Mouse (Mus musculus) hindbrain, postnatal 0 days (tissue): ENCODE data around the gene Inpp5k. TPM values are rescaled to one million over a fixed set of nuclear protein-coding genes. Genes with fewer than 3 reads are reported as not detected.

Experiments used
- ATAC-seq: fragments of 200-750 bp; cut with Nextera tagmentation; 2 replicates; pipeline ENCODE4 v1.8.0; 2017; ENCODE audit warnings: mild to moderate bottlenecking, moderate TSS enrichment, moderate library complexity
- DNase-seq: peaks from one replicate; pipeline ENCODE4 v3.0.0-alpha.2; 2015; ENCODE audit warnings: low spot score
- H3K27ac ChIP-seq: fragments of 300-500 bp; sonication (generic); 2 replicates; pipeline ENCODE4 v1.5.1; 2014; ENCODE audit warnings: mild to moderate bottlenecking
- H3K27me3 ChIP-seq: fragments of 300-500 bp; sonication (generic); 2 replicates; pipeline ENCODE4 v1.6.1; 2014; ENCODE audit warnings: low read length, mixed read lengths; ENCODE audit not compliant: insufficient read depth
- H3K36me3 ChIP-seq: fragments of 300-500 bp; sonication (generic); 2 replicates; pipeline ENCODE4 v1.6.1; 2014; ENCODE audit warnings: low read length, mixed read lengths; ENCODE audit not compliant: insufficient read depth
- H3K4me1 ChIP-seq: fragments of 300-500 bp; sonication (generic); 2 replicates; pipeline ENCODE4 v1.6.1; 2014; ENCODE audit warnings: antibody characterized with exemption, low read length, mixed read lengths; ENCODE audit not compliant: insufficient read depth
- H3K4me2 ChIP-seq: fragments of 300-500 bp; sonication (generic); 2 replicates; pipeline ENCODE4 v1.6.1; 2014; ENCODE audit warnings: low read depth, mild to moderate bottlenecking, low read length, moderate library complexity, mixed read lengths
- H3K4me3 ChIP-seq: fragments of 300-500 bp; sonication (generic); 2 replicates; pipeline ENCODE4 v1.5.1; 2014; ENCODE audit warnings: low read length
- H3K9ac ChIP-seq: fragments of 300-500 bp; sonication (generic); replicated peaks from 2 replicates; pipeline ENCODE4 v1.6.1; 2014; ENCODE audit warnings: mild to moderate bottlenecking, low read length, moderate library complexity, mixed read lengths
- H3K9me3 ChIP-seq: fragments of 300-500 bp; sonication (generic); 2 replicates; pipeline ENCODE4 v1.6.1; 2016; ENCODE audit warnings: low read length, mixed read lengths
- CTCF ChIP-seq: IDR thresholded peaks from 2 replicates; pipeline ENCODE4 v1.5.1; 2016; ENCODE audit warnings: antibody characterized with exemption, control low read depth, low read depth
- WGBS: fragments of 180-500 bp; shearing (Covaris S2); extraction: QIAGEN DNeasy Blood & Tissue Kit; methylation state at CpG from one replicate; pipeline ENCODE4 v1.1.7; 2014; 5-methylcytosine and 5-hydroxymethylcytosine counted together
- polyA plus RNA-seq: library from polyadenylated mRNA; unstranded; fragments of >200 nt; fragmentation: Nextera tagmentation; extraction: Ambion mirVana; gene quantifications from 2 replicates; pipeline ENCODE4 v1.2.1, GENCODE M21; 2015
- total RNA-seq: library from RNA; depleted of rRNA; stranded (reverse); fragments of >200 nt; gene quantifications from 2 replicates; pipeline ENCODE4 v1.2.3, GENCODE M21; 2014

The Inpp5k gene
- total and polyA plus RNA-seq, 2 experiments from 2014 or later: 43.9 to 52.1 TPM

DNA sequence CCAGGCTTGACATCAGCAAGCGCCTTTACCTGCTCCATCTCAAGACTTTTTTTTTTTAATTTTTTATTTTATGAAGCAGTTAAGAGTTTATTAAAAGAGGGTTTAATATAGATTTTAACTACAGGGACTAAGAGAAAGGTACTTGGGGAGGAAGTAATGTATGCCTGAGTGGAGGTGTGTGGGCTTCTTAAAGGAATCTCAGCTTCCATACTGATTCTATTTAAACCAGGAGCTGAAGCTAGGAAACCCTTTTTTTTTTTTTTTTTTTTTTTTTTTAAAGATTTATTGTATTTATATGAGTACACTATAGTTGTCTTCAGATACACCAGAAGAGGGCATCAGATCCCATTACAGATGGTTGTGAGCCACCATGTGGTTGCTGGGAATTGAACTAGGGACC lies 16.0 kb upstream of the Inpp5k start:
- no peak overlapping the region for H3K4me3 ChIP-seq
- no peak overlapping the region for H3K27ac ChIP-seq
- H3K27me3 ChIP-seq: no peaks in the 10 kb centered on the region
- 100% methylated on average over 1 of the region's 1 CpGs for WGBS
- H3K36me3 ChIP-seq: peaks cover 28% of the 10 kb centered on the region
- H3K4me1 ChIP-seq: no peaks in the 10 kb centered on the region
- no peaks in the 10 kb centered on the region for H3K9me3 ChIP-seq
- H3K9ac ChIP-seq: no peak overlapping the region
- H3K4me2 ChIP-seq: no peak overlapping the region
- ATAC-seq (no peak), DNase-seq (no peak)
- no peak for TF ChIP-seq CTCF

DNA sequence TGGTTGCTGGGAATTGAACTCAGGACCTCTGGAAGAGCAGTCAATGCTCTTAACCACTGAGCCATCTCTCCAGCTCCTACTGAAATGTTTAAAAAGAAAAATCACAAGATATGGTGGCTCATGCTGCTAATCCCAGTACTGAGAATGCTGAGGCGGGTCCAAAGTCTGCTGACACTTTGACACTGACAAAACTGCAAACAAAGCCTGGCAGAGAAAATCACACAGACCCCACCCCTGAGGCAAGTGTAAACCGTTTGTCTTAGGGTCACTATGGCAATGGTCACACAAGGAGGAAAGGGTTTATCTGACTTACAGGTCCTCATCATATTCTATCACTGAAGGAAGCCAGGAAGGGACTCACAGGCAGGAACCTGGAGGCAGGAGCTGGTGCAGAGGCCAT lies 15.2 kb upstream of the Inpp5k start:
- 92% methylated on average over 2 of the region's 2 CpGs for WGBS
- H3K36me3 ChIP-seq: peaks cover 27% of the 10 kb centered on the region
- ATAC-seq: no peak

DNA sequence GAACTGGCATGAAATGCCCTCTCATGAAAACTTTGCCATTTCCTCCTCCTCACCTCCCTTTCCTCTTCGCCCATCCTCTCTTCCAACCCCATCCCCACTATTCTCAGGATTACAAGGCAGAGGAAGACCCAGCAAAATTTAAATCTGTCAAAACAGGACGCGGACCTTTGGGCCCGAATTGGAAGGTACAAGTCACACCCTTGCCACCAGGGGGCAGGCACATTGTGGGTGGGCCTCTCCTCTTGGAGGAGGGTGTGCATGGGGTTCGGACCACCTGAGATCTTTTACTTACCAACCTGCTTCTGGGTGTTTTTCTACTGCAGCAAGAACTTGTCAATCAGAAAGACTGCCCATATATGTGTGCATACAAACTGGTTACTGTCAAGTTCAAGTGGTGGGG lies 11.7 kb upstream of the Inpp5k start:
- Histone ChIP-seq H3K4me3 (no peak overlapping the region), H3K27me3 (no peaks in the 10 kb centered on the region), H3K4me1 (no peaks in the 10 kb centered on the region), H3K4me2 (no peak overlapping the region), H3K36me3 (peaks cover 40% of the 10 kb centered on the region), H3K9ac (no peak overlapping the region), H3K27ac (no peak overlapping the region), H3K9me3 (no peaks in the 10 kb centered on the region)
- 83% methylated on average over 5 of the region's 5 CpGs for WGBS
- ATAC-seq (no peak), DNase-seq (no peak)
- TF ChIP-seq CTCF: peak; percentile 52

More for the DNA sequence above, 15.2 kb upstream of the Inpp5k start:
- no peak for TF ChIP-seq CTCF
- Histone ChIP-seq H3K4me2 (no peak overlapping the region), H3K9me3 (no peaks in the 10 kb centered on the region), H3K27me3 (no peaks in the 10 kb centered on the region), H3K9ac (no peak overlapping the region), H3K4me1 (no peaks in the 10 kb centered on the region), H3K27ac (no peak overlapping the region), H3K4me3 (no peak overlapping the region)
- DNase-seq: no peak

DNA sequence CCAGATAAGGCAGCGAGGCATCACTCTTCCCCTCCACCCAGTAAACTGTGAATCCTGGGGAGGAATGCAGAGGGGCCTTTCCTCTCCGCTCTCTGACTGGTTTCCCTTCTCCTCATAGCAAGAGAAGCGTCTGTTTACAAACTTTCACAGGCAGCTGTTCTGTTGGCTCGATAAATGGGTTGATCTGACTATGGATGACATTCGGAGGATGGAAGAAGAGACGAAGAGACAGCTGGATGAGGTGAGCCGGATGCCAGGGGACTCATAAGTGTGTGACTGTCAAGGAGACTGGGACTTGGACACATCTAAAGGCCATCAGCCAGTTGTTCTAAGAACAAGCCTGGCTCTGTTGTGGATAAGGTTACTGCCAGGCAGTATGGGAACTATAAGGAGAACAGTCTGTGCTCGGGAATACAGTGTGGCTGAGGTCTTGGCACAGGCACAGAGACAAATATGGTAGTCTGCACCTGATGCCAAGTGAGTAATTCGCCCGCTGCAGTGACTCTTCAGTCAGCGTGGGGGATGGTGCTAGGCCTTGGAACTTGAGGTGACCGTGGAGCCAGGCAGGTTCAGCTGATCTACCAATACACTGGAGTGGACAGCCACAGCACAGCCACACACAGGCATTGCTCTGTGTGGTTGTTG lies 10.5 kb upstream of the Inpp5k start:
- DNase-seq (peak; percentile 5), ATAC-seq (no peak)
- no peaks in the 10 kb centered on the region for H3K27me3 ChIP-seq
- H3K4me2 ChIP-seq: no peak overlapping the region
- H3K4me3 ChIP-seq: no peak overlapping the region
- H3K36me3 ChIP-seq: peaks cover 43% of the 10 kb centered on the region
- WGBS: 85% methylated on average over 12 of the region's 12 CpGs
- no peak overlapping the region for H3K9ac ChIP-seq
- TF ChIP-seq CTCF: no peak
- H3K4me1 ChIP-seq: no peaks in the 10 kb centered on the region
- 0 out of 2 replicates have a peak overlapping the region, but pooled peaks have one; percentile 41 for H3K27ac ChIP-seq
- no peaks in the 10 kb centered on the region for H3K9me3 ChIP-seq

- peaks cover 54% of the 10 kb centered on the region for H3K36me3 ChIP-seq
Observed at GRCm38 (mm10) chr11:75621426-75621825, 9.4 kb upstream of the Inpp5k start.

DNA sequence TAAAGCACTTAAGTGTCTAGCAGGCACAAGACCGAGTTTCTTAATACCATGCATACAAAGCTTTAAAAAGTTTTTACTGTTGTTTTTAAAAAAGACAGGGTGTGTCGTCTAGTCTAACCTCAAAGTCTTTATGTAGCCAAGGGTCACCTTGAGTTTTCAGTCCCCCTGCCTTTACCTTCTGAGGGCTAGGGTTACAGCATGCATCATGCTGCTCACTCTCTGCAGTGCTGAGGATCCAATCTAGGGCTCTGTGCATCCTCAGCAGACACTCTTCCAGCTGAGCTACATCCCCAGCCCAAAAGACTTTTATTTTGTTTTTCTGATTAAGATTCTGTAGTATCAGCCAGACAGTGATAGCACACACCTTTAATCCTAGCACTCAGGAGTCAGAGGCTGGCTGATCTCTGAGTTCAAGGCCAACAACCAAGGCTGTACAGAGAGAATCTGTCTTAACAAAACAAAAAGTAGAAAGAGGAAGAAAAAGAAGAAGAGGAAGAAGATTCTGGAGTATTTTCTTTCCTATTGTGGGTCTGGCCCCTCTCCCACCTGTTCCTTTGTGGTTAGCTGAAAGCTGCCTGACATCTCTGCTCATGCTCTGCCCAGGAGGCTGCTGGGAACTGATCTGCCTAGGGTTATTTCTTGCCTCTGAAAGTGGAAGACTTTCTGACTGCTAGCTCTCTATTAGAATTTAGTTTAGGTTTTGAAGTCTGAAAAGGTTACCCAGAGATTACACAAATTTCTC lies 8.0 kb upstream of the Inpp5k start:
- Histone ChIP-seq H3K4me2 (no peak overlapping the region), H3K9ac (no peak overlapping the region), H3K27ac (no peak overlapping the region), H3K4me1 (no peaks in the 10 kb centered on the region), H3K27me3 (no peaks in the 10 kb centered on the region), H3K4me3 (no peak overlapping the region), H3K9me3 (no peaks in the 10 kb centered on the region), H3K36me3 (peaks cover 62% of the 10 kb centered on the region)
- DNase-seq (no peak), ATAC-seq (no peak)
- no peak for TF ChIP-seq CTCF
- WGBS: 92% methylated on average over 2 of the region's 2 CpGs

More at GRCm38 (mm10) chr11:75621426-75621825, 9.4 kb upstream of the Inpp5k start:
- no peak for ATAC-seq
- Histone ChIP-seq H3K9ac (no peak overlapping the region), H3K27me3 (no peaks in the 10 kb centered on the region), H3K4me1 (no peaks in the 10 kb centered on the region), H3K27ac (no peak overlapping the region), H3K4me2 (no peak overlapping the region), H3K9me3 (no peaks in the 10 kb centered on the region), H3K4me3 (no peak overlapping the region)
- no peak for DNase-seq
- 92% methylated on average over 2 of the region's 2 CpGs for WGBS
- no peak for TF ChIP-seq CTCF

DNA sequence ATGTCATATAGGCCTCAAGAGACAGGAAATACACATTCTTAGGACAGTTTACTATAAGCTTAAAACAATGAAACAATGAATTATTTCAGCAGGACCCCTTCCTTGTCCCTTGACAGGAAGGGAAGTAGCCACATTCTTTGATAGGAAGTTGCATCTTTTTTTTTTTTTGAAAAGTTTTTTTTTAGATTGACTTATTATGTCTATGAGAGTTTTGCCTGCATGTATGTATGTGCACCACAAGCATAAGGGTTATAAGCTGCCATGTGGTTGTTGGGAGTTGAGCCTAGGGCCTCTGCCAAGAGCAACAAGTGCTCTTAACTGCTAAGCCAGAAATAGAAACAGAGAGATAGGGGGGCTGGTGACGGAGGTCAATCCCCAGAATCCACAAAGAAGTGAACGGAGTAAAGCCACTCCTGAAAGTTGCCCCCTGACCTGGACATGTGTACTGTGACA lies 6.7 kb upstream of the Inpp5k start:
- ATAC-seq: no peak
- H3K9ac ChIP-seq: no peak overlapping the region
- no peak overlapping the region for H3K4me3 ChIP-seq
- 76% methylated on average over 2 of the region's 2 CpGs for WGBS
- H3K4me1 ChIP-seq: no peaks in the 10 kb centered on the region
- H3K9me3 ChIP-seq: no peaks in the 10 kb centered on the region
- H3K36me3 ChIP-seq: peaks cover 62% of the 10 kb centered on the region
- 0 out of 2 replicates have a peak overlapping the region, but pooled peaks have one; percentile 6 for H3K27ac ChIP-seq
- no peak for DNase-seq
- H3K4me2 ChIP-seq: no peak overlapping the region
- TF ChIP-seq CTCF: no peak
- H3K27me3 ChIP-seq: no peaks in the 10 kb centered on the region
